Mouse (Mus musculus): ENCODE data around the gene Smagp.

DNA sequence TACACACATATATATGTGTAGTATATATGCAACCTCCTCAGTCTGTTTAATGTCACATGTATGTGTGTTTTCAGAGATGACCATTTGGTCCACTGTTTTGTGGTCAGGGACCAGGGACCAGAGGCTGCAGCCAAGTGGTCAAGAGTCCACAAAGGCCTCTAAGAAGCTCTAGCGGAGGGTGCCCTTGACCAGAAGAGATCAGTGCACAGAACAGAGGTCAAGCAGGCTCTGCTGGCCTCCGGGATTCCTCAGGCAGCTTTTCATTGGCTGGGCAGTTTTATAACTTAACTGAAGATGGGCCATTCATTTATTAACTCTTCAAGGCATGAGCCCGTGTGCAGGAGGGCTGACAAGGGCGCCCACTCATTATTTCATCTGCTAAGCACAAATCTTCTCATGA is 49.6 kb downstream of the Smagp start:
- TF ChIP-seq CTCF (IDR thresholded peaks at IDR 0.05; ENCODE audit: low read depth) (no peak), EP300 (IDR thresholded peaks at IDR 0.05; ENCODE audit: low read depth) (no peak)
